Mouse (Mus musculus): ENCODE results near the gene Mat2b.

The Mat2b gene

GRCm38 (mm10) chr11:40675014-40675730, 19.8 kb downstream of the Mat2b start:
- DNase-seq (ENCODE audit: low read depth, low spot score), result no peak

GRCm38 (mm10) chr11:40649726-40650445, 45.1 kb downstream of the Mat2b start:
- no peak for DNase-seq (ENCODE audit: low read depth, low spot score)

DNA sequence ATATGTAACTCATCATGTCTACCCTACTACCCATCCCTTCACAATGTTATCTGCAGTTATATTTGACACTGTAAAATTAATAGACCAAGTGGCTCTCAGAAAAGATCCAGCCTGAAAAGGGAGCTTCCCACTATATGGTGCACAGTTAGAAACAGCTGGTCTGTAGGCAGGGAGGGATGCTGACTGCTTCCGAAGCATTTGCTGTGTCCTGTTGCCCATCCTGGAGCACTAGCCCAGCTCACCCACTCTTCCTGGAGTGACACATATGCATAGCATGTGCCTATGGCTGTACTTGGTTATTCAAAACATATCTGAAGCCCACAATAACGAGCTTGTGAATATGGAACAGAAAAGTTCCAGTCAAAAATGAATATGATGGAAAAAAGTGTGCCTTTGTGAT, 47.8 kb downstream of the Mat2b start:
- DNase-seq (ENCODE audit: low read depth, low spot score), result no peak

Measured in skeletal muscle tissue, adult 2 months (tissue).